Mouse (Mus musculus): ENCODE measurements around the gene Dpy19l2.
"Not testable (repeated sequence)": the region's sequence is repeated elsewhere in the genome, so short reads cannot be mapped to it uniquely, and the experiment has no call there.

The Dpy19l2 gene

GRCm38 (mm10) chr9:24695700-24696404 is at the start of gene Dpy19l2:
Gene Dpy19l2, minus strand, starts transcription at chr9:24696293.
- DNase-seq (ENCODE audit: low spot score): peak; percentile 40

- DNase-seq (ENCODE audit: low spot score): no peak
Measured at GRCm38 (mm10) chr9:24744958-24745357, 48.9 kb upstream of the Dpy19l2 start.

GRCm38 (mm10) chr9:24701246-24701645 is 5.2 kb upstream of the Dpy19l2 start:
- DNase-seq (ENCODE audit: low spot score): no peak

GRCm38 (mm10) chr9:24696405-24696778 is 299 bp upstream of the Dpy19l2 start:
- no peak for DNase-seq (ENCODE audit: low spot score)

- not testable (repeated sequence) for DNase-seq (ENCODE audit: low spot score)
Measured at GRCm38 (mm10) chr9:24637341-24637740, 58.8 kb downstream of the Dpy19l2 start.

GRCm38 (mm10) chr9:24624896-24625295 is 71.2 kb downstream of the Dpy19l2 start, which contains the start of gene Cypt4:
Gene Cypt4, plus strand, starts transcription at chr9:24625196.
- DNase-seq (ENCODE audit: low spot score): no peak

GRCm38 (mm10) chr9:24538159-24538558 is 157.9 kb downstream of the Dpy19l2 start:
- no peak for DNase-seq (ENCODE audit: low spot score)

GRCm38 (mm10) chr9:24516575-24517139 is 179.4 kb downstream of the Dpy19l2 start:
- DNase-seq (ENCODE audit: low spot score): peak; percentile 54

GRCm38 (mm10) chr9:24514078-24514469 is 182.0 kb downstream of the Dpy19l2 start:
- no peak for DNase-seq (ENCODE audit: low spot score)

- no peak for DNase-seq (ENCODE audit: low spot score)
Measured at GRCm38 (mm10) chr9:24513290-24514077, 182.6 kb downstream of the Dpy19l2 start.

GRCm38 (mm10) chr9:24512121-24512539 is 184.0 kb downstream of the Dpy19l2 start:
- DNase-seq (ENCODE audit: low spot score): no peak

- no peak for DNase-seq (ENCODE audit: low spot score)
Measured at GRCm38 (mm10) chr9:24511371-24512120, 184.5 kb downstream of the Dpy19l2 start.

GRCm38 (mm10) chr9:24508880-24509279 is 187.2 kb downstream of the Dpy19l2 start:
- DNase-seq (ENCODE audit: low spot score): no peak

Data from ovary, postnatal 36 days (tissue).